Mouse (Mus musculus) G1E-ER4 (cell line): ENCODE data around the gene Ruvbl2. TPM values are rescaled to one million over a fixed set of nuclear protein-coding genes. Genes with fewer than 3 reads are reported as not detected.

Source experiments
- GATA1 ChIP-seq: IDR thresholded peaks from one replicate; pipeline ENCODE4 v1.8.0; 2012; ENCODE audit warnings: low read length, inconsistent platforms
- polyA plus RNA-seq: library from polyadenylated mRNA; stranded (reverse); fragments of >175 nt; gene quantifications from 2 replicates; pipeline ENCODE4 v1.2.3, GENCODE M21; 2012

Gene Ruvbl2
- 887 and 1,231 TPM in 2 replicates for polyA plus RNA-seq

- no peak for TF ChIP-seq GATA1
Measured at GRCm38 (mm10) chr7:45437521-45438276, at the start of gene Ruvbl2. Ruvbl2 (minus strand) TSS chr7:45438096.

GRCm38 (mm10) chr7:45486761-45487415, 49.0 kb upstream of the Ruvbl2 start, which contains the start of gene Gm45808:
Gm45808 (minus strand) TSS chr7:45486811.
- TF ChIP-seq GATA1, result no peak

GRCm38 (mm10) chr7:45486158-45486557, 48.3 kb upstream of the Ruvbl2 start:
- TF ChIP-seq GATA1, result peak; percentile 43

- no peak for TF ChIP-seq GATA1
Measured at GRCm38 (mm10) chr7:45482166-45482565, 44.3 kb upstream of the Ruvbl2 start.

- no peak for TF ChIP-seq GATA1
Measured at GRCm38 (mm10) chr7:45481374-45481927, 43.6 kb upstream of the Ruvbl2 start, which contains the start of gene Tulp2. Tulp2 (plus strand) TSS chr7:45481877.

- TF ChIP-seq GATA1, result no peak
Measured at GRCm38 (mm10) chr7:45478774-45479173, 40.9 kb upstream of the Ruvbl2 start.

- TF ChIP-seq GATA1, result no peak
Measured at GRCm38 (mm10) chr7:45477003-45477402, 39.1 kb upstream of the Ruvbl2 start.

GRCm38 (mm10) chr7:45476453-45476852, 38.6 kb upstream of the Ruvbl2 start:
- no peak for TF ChIP-seq GATA1

GRCm38 (mm10) chr7:45475291-45475969, 37.5 kb upstream of the Ruvbl2 start:
- TF ChIP-seq GATA1, result no peak

- TF ChIP-seq GATA1, result no peak
Measured at GRCm38 (mm10) chr7:45470869-45471268, 33.0 kb upstream of the Ruvbl2 start.

- no peak for TF ChIP-seq GATA1
Measured at GRCm38 (mm10) chr7:45467090-45467670, 29.3 kb upstream of the Ruvbl2 start.

- TF ChIP-seq GATA1, result no peak
Measured at GRCm38 (mm10) chr7:45466283-45467089, 28.6 kb upstream of the Ruvbl2 start, which contains the start of gene Bax. Bax (minus strand) TSS chr7:45466898.

- TF ChIP-seq GATA1, result no peak
Measured at GRCm38 (mm10) chr7:45465549-45465948, 27.7 kb upstream of the Ruvbl2 start.

- no peak for TF ChIP-seq GATA1
Measured at GRCm38 (mm10) chr7:45465112-45465511, 27.2 kb upstream of the Ruvbl2 start.
